In genomic region chr1:75848436-75848835, GRCm38 (mm10) we compare ENCODE assay signal across 14 mouse cellular contexts.
DNase-seq lines count a peak whose midpoint lies in the region.
"Had no signal": no experiment of that assay in that cellular context is flagged by ENCODE, and none has a peak within 500 bp of the region (broad histone marks: within the 10 kb centered on the region; RNA-seq: fewer than 3 reads in every experiment).

No protein-coding gene starts in this region.

- peak; percentile 16 for DNase-seq in left cerebral cortex, adult 11 months (ENCODE audit: low spot score)
- DNase-seq in left cerebral cortex, postnatal 10 days (ENCODE audit: extremely low spot score in 1 of 2, low spot score in 2 of 2) = no peak
- DNase-seq in right cerebral cortex, adult 18-20 months = peak; percentile 60
- no peak for DNase-seq in right cerebral cortex, postnatal 25 days
- DNase-seq in left cerebral cortex, postnatal 36 days (ENCODE audit: low spot score in 2 of 2) = peak; percentile 15 to 31
- no peak for DNase-seq in kidney, postnatal 36 days
- DNase-seq: adrenal gland, adult 2 months; adrenal gland, postnatal 36 days; cerebellum, adult 11 months; embryo, embryonic 11 days; gastrocnemius, postnatal 10 days; heart, adult 18-20 months; heart, postnatal 10 days; heart, postnatal 4 days had no signal

- intact Hi-C loops in left cerebral cortex, postnatal 10 days (cut with DNase I) = no loop called here
- intact Hi-C loops in left cerebral cortex, postnatal 36 days (cut with DNase I) = no loop called here

Comparison
In these comparisons a context has a peak if more than half of its experiments do, and no peak if none do; other contexts are left out.
1. DNase-seq: peak in left cerebral cortex, adult 11 months (single experiment), right cerebral cortex, adult 18-20 months (single experiment) and left cerebral cortex, postnatal 36 days (2 of 2); none in left cerebral cortex, postnatal 10 days (0 of 2), right cerebral cortex, postnatal 25 days (single experiment) and kidney, postnatal 36 days (0 of 2).